Mouse (Mus musculus): ENCODE measurements around the gene Tom1l2. TPM values are rescaled to one million over a fixed set of nuclear protein-coding genes. Genes with fewer than 3 reads are reported as not detected.

Gene Tom1l2
- polyA plus RNA-seq, 1 experiment: 22.3 TPM

DNA sequence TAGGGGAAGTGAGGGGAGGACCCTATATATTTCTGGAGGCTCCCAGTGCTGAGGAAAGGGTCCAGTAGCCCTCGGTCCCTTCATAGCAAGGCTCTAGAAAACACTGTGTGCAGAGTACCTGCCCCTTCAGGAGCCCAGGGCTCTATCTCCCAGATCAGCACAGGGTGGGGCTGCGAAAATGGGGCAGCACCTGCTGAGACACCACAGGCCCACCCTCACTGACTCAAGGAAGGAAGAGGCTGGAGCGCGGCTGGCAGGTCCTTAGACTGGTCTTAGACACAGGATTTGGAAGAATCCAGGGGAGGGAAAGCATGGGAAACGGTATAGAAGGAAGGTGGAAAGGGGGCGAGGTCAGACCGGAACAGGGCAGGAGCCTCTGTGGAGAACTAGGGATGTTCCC lies 122.2 kb downstream of the Tom1l2 start:
- Histone ChIP-seq H3K4me1 (ENCODE audit: control insufficient read depth, insufficient read depth, low read length) (no peaks in the 10 kb centered on the region), H3K27ac (ENCODE audit: control insufficient read depth, insufficient read depth, low read depth, low read length) (no peak overlapping the region), H3K36me3 (ENCODE audit: control insufficient read depth, insufficient read depth, low read length) (no peaks in the 10 kb centered on the region), H3K27me3 (ENCODE audit: control insufficient read depth, insufficient read depth, low read length) (no peaks in the 10 kb centered on the region), H3K4me3 (ENCODE audit: control insufficient read depth, low read depth, low read length) (peak overlapping the region; percentile 38)
- TF ChIP-seq POLR2A (IDR thresholded peaks at IDR 0.05; ENCODE audit: control insufficient read depth, low read depth, low read length) (no peak), CTCF (IDR thresholded peaks at IDR 0.05; ENCODE audit: control insufficient read depth, insufficient read depth, insufficient replicate concordance, low read depth, low read length) (no peak)

DNA sequence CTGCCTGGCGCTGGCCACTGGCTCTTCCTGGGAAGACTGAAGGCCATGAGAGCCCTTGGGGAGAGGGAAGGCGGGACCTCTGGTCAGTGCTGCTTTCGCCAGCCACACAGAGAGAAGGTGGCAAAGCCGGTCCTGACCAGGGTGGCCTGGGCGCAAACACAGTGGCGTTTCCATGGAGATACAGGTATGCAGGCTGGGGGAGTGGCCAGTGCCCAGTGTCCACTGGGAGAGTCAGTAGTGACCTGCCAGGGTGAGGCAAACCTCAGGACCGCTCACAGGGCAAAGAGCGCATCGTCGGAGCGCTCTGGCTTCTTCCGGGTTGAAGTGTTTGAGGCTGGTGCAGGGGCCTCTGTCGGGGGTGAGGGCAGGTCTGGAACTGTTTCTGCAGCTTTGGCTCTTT lies 122.9 kb downstream of the Tom1l2 start:
- H3K4me3 ChIP-seq (ENCODE audit: control insufficient read depth, low read depth, low read length): no peak overlapping the region
- no peak for TF ChIP-seq CTCF (IDR thresholded peaks at IDR 0.05; ENCODE audit: control insufficient read depth, insufficient read depth, insufficient replicate concordance, low read depth, low read length)
- no peak for TF ChIP-seq POLR2A (IDR thresholded peaks at IDR 0.05; ENCODE audit: control insufficient read depth, low read depth, low read length)
- H3K27me3 ChIP-seq (ENCODE audit: control insufficient read depth, insufficient read depth, low read length): no peaks in the 10 kb centered on the region
- no peaks in the 10 kb centered on the region for H3K4me1 ChIP-seq (ENCODE audit: control insufficient read depth, insufficient read depth, low read length)
- no peaks in the 10 kb centered on the region for H3K36me3 ChIP-seq (ENCODE audit: control insufficient read depth, insufficient read depth, low read length)
- H3K27ac ChIP-seq (ENCODE audit: control insufficient read depth, insufficient read depth, low read depth, low read length): no peak overlapping the region

DNA sequence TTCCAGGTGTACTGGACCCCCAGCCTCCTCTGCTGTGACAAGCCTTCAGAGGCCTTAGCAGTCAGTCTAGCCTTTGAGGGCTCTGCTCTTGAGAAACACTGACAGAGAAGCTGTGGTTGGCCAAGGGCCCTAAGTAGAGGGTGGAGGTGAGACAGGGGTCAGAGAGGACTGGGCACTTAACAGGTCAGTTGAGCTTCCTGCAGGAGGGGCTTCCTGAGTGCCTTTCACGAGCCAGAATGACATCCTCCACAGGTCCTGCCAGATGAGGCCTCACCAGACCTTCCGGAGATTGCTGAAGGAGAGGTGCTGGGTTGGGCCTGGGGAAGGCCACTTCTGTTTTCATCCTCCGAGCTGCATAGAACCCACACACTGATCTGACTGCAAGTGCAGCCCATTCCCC lies 124.2 kb downstream of the Tom1l2 start:
- H3K4me3 ChIP-seq (ENCODE audit: control insufficient read depth, low read depth, low read length): no peak overlapping the region
- no peaks in the 10 kb centered on the region for H3K27me3 ChIP-seq (ENCODE audit: control insufficient read depth, insufficient read depth, low read length)
- no peaks in the 10 kb centered on the region for H3K36me3 ChIP-seq (ENCODE audit: control insufficient read depth, insufficient read depth, low read length)
- peaks cover under 1% of the 10 kb centered on the region; the same call in 1 of the 2 replicates for H3K4me1 ChIP-seq (ENCODE audit: control insufficient read depth, insufficient read depth, low read length)
- no peak for TF ChIP-seq CTCF (IDR thresholded peaks at IDR 0.05; ENCODE audit: control insufficient read depth, insufficient read depth, insufficient replicate concordance, low read depth, low read length)
- no peak for TF ChIP-seq POLR2A (IDR thresholded peaks at IDR 0.05; ENCODE audit: control insufficient read depth, low read depth, low read length)
- no peak overlapping the region for H3K27ac ChIP-seq (ENCODE audit: control insufficient read depth, insufficient read depth, low read depth, low read length)

DNA sequence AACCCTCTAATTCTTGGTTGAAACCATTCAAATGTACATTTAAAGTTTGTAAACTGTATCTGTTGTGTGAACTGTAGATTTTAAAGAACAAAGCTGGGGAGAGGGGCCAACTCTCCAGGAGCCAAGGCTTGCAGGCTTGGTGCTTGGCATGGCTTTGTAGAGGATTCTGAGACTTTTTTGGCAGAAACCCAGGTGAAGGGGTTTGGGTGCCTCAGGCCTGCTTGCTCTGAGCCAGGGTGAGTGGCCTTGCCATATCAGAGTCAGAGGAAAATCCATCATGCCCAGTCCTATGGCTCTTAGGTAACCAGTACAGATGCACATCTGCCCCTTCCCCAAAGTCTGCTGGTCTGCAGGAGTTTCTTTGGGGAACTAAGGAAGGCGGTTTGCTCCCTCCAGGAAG lies 126.8 kb downstream of the Tom1l2 start:
- Histone ChIP-seq H3K27me3 (ENCODE audit: control insufficient read depth, insufficient read depth, low read length) (no peaks in the 10 kb centered on the region), H3K27ac (ENCODE audit: control insufficient read depth, insufficient read depth, low read depth, low read length) (no peak overlapping the region), H3K36me3 (ENCODE audit: control insufficient read depth, insufficient read depth, low read length) (no peaks in the 10 kb centered on the region), H3K4me1 (ENCODE audit: control insufficient read depth, insufficient read depth, low read length) (peaks cover 15% of the 10 kb centered on the region), H3K4me3 (ENCODE audit: control insufficient read depth, low read depth, low read length) (no peak overlapping the region)
- TF ChIP-seq POLR2A (IDR thresholded peaks at IDR 0.05; ENCODE audit: control insufficient read depth, low read depth, low read length) (no peak), CTCF (IDR thresholded peaks at IDR 0.05; ENCODE audit: control insufficient read depth, insufficient read depth, insufficient replicate concordance, low read depth, low read length) (no peak)

DNA sequence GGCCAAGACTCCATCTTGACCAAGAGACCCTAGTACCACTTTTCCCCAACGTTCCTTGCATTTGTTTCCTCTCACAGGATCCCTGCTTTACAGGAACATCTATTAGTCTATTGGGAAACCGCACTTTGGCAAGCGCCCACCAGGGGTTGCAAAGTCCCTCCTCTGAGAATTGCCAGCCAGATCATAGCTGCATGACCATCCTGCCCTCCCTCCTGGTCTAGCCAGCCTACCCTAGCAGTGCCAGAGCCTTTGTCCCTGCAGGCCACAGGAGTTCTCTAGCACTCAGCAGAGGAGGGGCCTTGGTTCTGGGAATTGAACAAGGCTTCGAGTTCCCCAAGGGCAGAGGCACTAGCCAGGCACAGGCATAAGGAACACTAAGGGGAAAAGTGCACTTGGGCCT lies 128.0 kb downstream of the Tom1l2 start:
- Histone ChIP-seq H3K36me3 (ENCODE audit: control insufficient read depth, insufficient read depth, low read length) (no peaks in the 10 kb centered on the region), H3K27me3 (ENCODE audit: control insufficient read depth, insufficient read depth, low read length) (no peaks in the 10 kb centered on the region), H3K4me1 (ENCODE audit: control insufficient read depth, insufficient read depth, low read length) (peaks cover 23% of the 10 kb centered on the region), H3K27ac (ENCODE audit: control insufficient read depth, insufficient read depth, low read depth, low read length) (no peak overlapping the region), H3K4me3 (ENCODE audit: control insufficient read depth, low read depth, low read length) (no peak overlapping the region)
- TF ChIP-seq POLR2A (IDR thresholded peaks at IDR 0.05; ENCODE audit: control insufficient read depth, low read depth, low read length): no peak
- TF ChIP-seq CTCF (IDR thresholded peaks at IDR 0.05; ENCODE audit: control insufficient read depth, insufficient read depth, insufficient replicate concordance, low read depth, low read length): no peak

DNA sequence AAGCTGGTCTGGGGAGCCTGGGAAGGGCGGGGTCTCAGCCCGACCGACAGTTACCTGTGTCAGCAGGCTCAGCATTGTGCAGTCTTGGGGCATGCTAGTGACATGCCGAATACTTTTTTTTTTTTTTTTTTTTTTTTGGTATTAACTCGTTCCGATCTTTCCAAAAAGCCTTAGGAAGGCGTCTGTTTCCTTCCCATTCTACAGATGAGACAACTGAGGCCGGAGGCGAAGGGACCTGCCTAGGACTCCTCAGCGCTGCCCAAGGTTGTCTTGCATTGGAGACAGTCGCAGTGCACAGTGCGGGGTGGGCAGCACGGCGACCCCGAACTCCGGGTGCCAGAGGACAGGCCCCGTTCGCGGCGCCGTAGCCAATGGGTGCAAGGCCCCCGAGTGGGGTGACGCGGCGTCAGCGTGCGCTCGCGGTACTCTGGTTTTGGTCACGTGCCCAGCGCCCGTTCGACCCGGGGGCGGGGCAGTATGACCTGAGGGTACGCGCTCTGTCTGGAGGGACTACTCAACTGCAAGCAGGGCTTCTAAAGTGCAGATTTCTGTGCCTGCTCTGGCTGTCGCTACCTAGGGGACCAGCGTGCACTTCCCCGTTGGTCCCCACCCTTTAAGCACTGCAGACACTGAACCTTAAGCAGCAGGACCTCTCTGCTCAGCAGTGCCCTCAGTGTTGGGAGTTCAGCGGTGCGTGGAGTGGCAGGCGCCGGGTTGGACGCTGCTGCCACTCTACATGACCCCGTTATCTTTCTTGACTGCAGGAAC lies 130.1 kb downstream of the Tom1l2 start, which contains the start of gene Srebf1:
Gene Srebf1 (minus strand): TSS at position 113 of the 768 bp plus-strand sequence.
- Histone ChIP-seq H3K27ac (ENCODE audit: control insufficient read depth, insufficient read depth, low read depth, low read length) (no peak within 1 kb of the TSS), H3K4me1 (ENCODE audit: control insufficient read depth, insufficient read depth, low read length) (peaks cover 27% of the 10 kb centered on the region), H3K36me3 (ENCODE audit: control insufficient read depth, insufficient read depth, low read length) (no peaks in the 10 kb centered on the region), H3K4me3 (ENCODE audit: control insufficient read depth, low read depth, low read length) (peak within 1 kb of the TSS; percentile 79), H3K27me3 (ENCODE audit: control insufficient read depth, insufficient read depth, low read length) (no peaks in the 10 kb centered on the region)
- peak; percentile 62 for TF ChIP-seq POLR2A (IDR thresholded peaks at IDR 0.05; ENCODE audit: control insufficient read depth, low read depth, low read length)
- TF ChIP-seq CTCF (IDR thresholded peaks at IDR 0.05; ENCODE audit: control insufficient read depth, insufficient read depth, insufficient replicate concordance, low read depth, low read length): peak; percentile 49; the same call in 1 of the 2 replicates

DNA sequence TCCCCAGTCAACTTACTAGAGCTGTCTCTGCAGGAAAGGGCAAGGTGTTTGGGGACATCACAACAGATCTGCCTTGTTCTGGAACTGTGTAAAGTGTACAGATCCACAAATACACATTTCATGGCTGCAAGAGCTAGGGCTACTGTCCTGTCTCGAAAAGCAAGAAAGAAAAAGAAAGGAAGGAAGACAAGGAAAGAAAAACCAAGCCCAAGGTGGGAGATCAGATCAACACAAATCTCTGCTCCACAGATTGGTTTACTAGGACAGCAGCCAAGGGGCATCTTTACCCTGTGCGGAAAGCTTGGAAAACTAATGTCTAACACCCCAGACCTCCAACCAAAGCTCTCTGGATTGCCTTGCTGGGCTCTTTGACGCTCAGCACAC lies 130.6 kb downstream of the Tom1l2 start:
- Histone ChIP-seq H3K4me3 (ENCODE audit: control insufficient read depth, low read depth, low read length) (no peak overlapping the region; the same call in 1 of the 2 replicates), H3K4me1 (ENCODE audit: control insufficient read depth, insufficient read depth, low read length) (peaks cover 31% of the 10 kb centered on the region), H3K36me3 (ENCODE audit: control insufficient read depth, insufficient read depth, low read length) (no peaks in the 10 kb centered on the region), H3K27ac (ENCODE audit: control insufficient read depth, insufficient read depth, low read depth, low read length) (no peak overlapping the region), H3K27me3 (ENCODE audit: control insufficient read depth, insufficient read depth, low read length) (no peaks in the 10 kb centered on the region)
- no peak for TF ChIP-seq POLR2A (IDR thresholded peaks at IDR 0.05; ENCODE audit: control insufficient read depth, low read depth, low read length)
- TF ChIP-seq CTCF (IDR thresholded peaks at IDR 0.05; ENCODE audit: control insufficient read depth, insufficient read depth, insufficient replicate concordance, low read depth, low read length): no peak

Measured in testis, adult 2 months (tissue).